Mouse (Mus musculus) urinary bladder, postnatal 25 days (tissue): Measurements from ENCODE around the gene Scrt2.
"Not testable (repeated sequence)": the region's sequence is repeated elsewhere in the genome, so short reads cannot be mapped to it uniquely, and the experiment has no call there.

Experiments
- DNase-seq: peaks from one replicate; pipeline ENCODE4 v3.0.0; 2022; ENCODE audit warnings: low spot score

Gene Scrt2

DNA sequence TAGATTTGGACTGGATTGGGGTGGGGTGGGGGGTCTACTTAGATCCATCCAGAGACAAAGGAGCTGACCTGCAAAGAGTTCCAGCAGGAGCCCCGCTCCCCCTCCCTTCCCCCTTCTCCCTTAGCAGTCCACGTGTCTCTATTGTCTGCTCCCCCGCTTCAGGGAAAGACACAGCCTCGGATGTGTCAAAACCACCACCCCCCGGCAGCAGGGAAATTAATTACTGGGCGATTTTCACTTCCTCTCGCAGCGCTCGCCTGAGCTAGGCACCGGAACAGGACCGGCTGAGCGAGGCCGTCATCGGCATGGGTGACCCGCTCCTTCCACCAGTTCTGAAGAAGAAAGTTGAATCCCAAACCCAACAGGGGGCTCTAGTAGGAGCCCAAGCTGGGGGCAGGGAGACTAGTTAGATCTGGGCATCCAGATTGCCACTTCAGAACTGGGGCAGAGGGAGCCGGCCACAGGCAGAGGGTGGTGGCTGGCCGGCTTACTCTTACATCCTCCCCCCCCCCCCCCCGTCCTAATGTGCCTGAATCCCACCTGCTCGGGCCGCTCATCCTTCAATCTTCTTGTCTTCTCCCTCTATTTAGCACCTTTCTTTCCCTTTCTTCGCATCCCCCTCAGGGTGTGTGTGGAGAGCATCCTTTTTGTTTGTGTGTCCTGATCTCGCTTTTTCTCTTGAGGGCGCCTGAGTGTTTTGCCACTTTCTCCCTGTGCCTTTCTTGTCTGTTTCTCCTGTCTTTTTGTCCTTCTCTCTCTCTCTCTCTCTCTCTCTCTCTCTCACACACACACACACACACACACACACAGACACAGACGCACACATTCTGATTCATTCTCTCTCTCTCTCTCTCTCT is at the start of gene Scrt2:
TSS of gene Scrt2 (plus strand) at position 845 of the 857 bp plus-strand sequence.
- no peak for DNase-seq

DNA sequence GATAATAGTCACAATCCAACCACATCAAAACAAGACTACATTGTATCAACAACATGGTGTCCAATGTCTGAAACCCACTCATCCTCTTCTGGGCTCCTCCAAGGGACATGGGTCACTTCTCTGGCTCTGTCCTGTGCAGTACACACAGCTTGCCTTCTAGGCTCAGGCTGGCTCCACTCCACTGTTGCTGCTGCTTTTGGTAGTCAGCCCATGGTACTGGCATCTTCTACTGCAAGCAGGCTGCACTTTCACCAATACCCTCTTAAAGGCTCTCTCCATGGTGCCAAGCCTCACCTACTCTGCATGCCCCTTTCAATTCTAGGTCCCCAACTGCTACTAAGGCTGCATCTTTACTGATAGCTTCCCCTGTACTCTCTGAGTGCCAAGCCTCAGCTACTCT is 41.2 kb upstream of the Scrt2 start:
- no peak for DNase-seq

- no peak for DNase-seq
Observed at GRCm38 (mm10) chr2:152047116-152048002, 34.0 kb upstream of the Scrt2 start.

- no peak for DNase-seq
Observed at GRCm38 (mm10) chr2:152048003-152048980, 33.0 kb upstream of the Scrt2 start.

GRCm38 (mm10) chr2:152048981-152049441 is 32.3 kb upstream of the Scrt2 start:
- DNase-seq: no peak

- no peak for DNase-seq
Observed at GRCm38 (mm10) chr2:152049611-152050270, 31.6 kb upstream of the Scrt2 start.

GRCm38 (mm10) chr2:152050316-152050715 is 31.0 kb upstream of the Scrt2 start:
- DNase-seq: no peak

- no peak for DNase-seq
Observed at GRCm38 (mm10) chr2:152051985-152052384, 29.3 kb upstream of the Scrt2 start.

- no peak for DNase-seq
Observed at GRCm38 (mm10) chr2:152055406-152055805, 25.9 kb upstream of the Scrt2 start.

GRCm38 (mm10) chr2:152056368-152057251 is 24.7 kb upstream of the Scrt2 start:
- DNase-seq: no peak

GRCm38 (mm10) chr2:152057252-152057563 is 24.1 kb upstream of the Scrt2 start:
- no peak for DNase-seq

- not testable (repeated sequence) for DNase-seq
Observed at GRCm38 (mm10) chr2:152062817-152063216, 18.5 kb upstream of the Scrt2 start.

DNA sequence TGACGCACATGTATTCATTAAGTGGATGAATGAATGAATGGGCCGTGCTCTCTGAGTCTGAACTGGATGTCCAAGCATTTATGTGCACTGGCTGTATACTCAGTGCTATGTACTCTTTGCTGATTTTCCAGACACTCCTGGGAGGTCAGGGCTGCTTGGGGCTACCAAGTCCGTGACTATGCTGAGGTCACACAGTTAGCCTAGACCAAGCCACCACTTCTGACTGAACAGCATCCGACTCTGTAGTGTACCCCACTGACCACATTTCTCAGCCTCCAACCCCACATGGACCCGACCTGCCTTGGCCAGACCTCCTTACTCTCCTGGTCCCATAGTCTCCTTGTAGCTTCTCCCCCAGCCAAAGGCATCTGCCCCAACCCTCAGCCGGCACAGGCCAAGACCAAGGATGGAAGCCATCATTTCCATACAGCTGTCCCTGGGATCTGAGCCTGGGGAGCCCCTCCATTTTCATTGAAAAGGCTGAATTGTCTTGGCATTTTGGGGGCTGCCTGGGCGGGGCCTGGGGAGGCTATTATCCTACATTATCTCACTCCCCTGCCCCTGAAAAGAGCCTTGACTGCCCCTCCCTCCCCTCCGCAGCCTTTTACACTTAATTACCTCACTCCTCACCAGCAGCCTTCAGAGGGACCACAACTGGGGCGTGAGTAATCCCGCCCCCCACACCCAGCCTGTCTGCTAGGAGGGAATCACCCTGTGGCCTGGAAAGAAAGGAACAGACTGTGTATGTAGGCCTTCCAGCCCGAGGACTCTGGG is 12.5 kb upstream of the Scrt2 start:
- no peak for DNase-seq

- no peak for DNase-seq
Observed at GRCm38 (mm10) chr2:152069434-152069786, 11.9 kb upstream of the Scrt2 start.

DNA sequence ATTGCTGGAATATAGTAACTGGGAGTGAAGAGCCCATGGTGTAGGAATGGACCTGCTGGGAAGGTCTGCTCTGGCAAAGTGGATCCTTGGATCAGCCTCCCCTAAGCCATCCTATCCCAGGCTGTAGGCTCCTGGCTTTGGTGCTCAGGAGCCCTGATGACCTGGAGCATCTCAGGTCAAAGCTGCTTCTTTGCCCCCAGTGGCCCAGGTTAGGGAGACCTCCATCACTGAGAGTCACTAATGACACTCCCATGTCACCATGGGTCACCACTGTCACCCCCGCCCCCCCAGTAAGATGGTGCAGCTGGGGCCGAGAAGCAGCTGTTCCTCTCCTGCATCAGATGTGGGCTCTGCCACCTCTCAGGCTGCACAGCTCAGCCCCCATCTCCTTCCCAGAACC is 11.4 kb upstream of the Scrt2 start:
- no peak for DNase-seq

DNA sequence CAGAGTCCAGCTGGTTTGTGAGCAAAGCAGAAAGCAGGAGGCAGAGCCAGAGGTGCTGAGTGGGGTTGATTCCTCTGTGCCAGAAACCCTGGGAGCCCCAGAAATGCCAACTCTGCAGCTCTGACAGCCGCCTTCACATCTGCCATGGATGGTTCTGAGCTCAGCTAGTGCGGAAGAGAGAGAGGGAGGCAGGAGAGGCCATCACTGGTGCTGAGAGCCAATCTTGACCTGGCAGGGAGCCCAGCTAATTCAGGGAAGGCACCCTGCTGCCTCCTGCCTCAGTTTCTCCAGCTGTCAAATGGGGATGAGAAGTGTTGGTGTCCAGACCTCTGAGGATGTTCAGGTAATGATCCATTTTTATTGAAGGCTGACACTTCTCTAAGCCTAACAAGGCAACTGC is 6.8 kb upstream of the Scrt2 start:
- DNase-seq: no peak

- no peak for DNase-seq
Observed at GRCm38 (mm10) chr2:152075294-152075889, 5.9 kb upstream of the Scrt2 start.

- no peak for DNase-seq
Observed at GRCm38 (mm10) chr2:152077337-152077736, 4.0 kb upstream of the Scrt2 start.
